Mouse (Mus musculus) limb, embryonic 11.5 days (tissue): ENCODE results near the gene Ccsap. TPM values are rescaled to one million over a fixed set of nuclear protein-coding genes. Genes with fewer than 3 reads are reported as not detected.

Experiments
- ATAC-seq: fragments of 200-750 bp; cut with Nextera tagmentation; 2 replicates; pipeline ENCODE4 v1.8.0; 2017; ENCODE audit warnings: low read depth; ENCODE audit not compliant: insufficient number of reproducible peaks, low FRiP score, low TSS enrichment
- DNase-seq: peaks from one replicate; pipeline ENCODE4 v3.0.0-alpha.2; 2015; ENCODE audit warnings: low spot score
- H3K27ac ChIP-seq: fragments of 300-500 bp; sonication (generic); replicated peaks from 2 replicates; pipeline ENCODE4 v1.5.1; 2014; ENCODE audit warnings: low read depth, mild to moderate bottlenecking, low read length
- H3K27me3 ChIP-seq: fragments of 300-500 bp; sonication (generic); 2 replicates; pipeline ENCODE4 v1.6.1; 2014; ENCODE audit warnings: mild to moderate bottlenecking, low read length, mixed read lengths; ENCODE audit not compliant: control insufficient read depth, insufficient read depth
- H3K36me3 ChIP-seq: fragments of 300-500 bp; sonication (generic); 2 replicates; pipeline ENCODE4 v1.6.1; 2014; ENCODE audit warnings: mild to moderate bottlenecking, low read length, moderate library complexity, mixed read lengths; ENCODE audit not compliant: control insufficient read depth, insufficient read depth
- H3K4me1 ChIP-seq: fragments of 300-500 bp; sonication (generic); 2 replicates; pipeline ENCODE4 v1.6.1; 2014; ENCODE audit warnings: low read length, mixed read lengths; ENCODE audit not compliant: control insufficient read depth, insufficient read depth
- H3K4me2 ChIP-seq: fragments of 300-500 bp; sonication (generic); 2 replicates; pipeline ENCODE4 v1.6.1; 2014; ENCODE audit warnings: low read depth, mild to moderate bottlenecking, moderate library complexity; ENCODE audit not compliant: severe bottlenecking
- H3K4me3 ChIP-seq: fragments of 300-500 bp; sonication (generic); 2 replicates; pipeline ENCODE4 v1.5.1; 2014; ENCODE audit warnings: low read depth, low read length
- H3K9ac ChIP-seq: fragments of 300-500 bp; sonication (generic); 2 replicates; pipeline ENCODE4 v1.6.1; 2014; ENCODE audit warnings: mild to moderate bottlenecking, low read length
- H3K9me3 ChIP-seq: fragments of 300-500 bp; sonication (generic); 2 replicates; pipeline ENCODE4 v1.6.1; 2016; ENCODE audit warnings: low read length; ENCODE audit not compliant: control insufficient read depth
- WGBS: fragments of 180-500 bp; shearing (Covaris S2); extraction: QIAGEN DNeasy Blood & Tissue Kit; methylation state at CpG from one replicate; pipeline ENCODE4 v1.1.7; 2014; 5-methylcytosine and 5-hydroxymethylcytosine counted together
- polyA plus RNA-seq: library from polyadenylated mRNA; unstranded; fragments of >200 nt; fragmentation: Nextera tagmentation; extraction: Ambion mirVana; gene quantifications from 2 replicates; pipeline ENCODE4 v1.2.1, GENCODE M21; 2014

The Ccsap gene
- polyA plus RNA-seq, 1 experiment from 2014 or later = 6.3 TPM

DNA sequence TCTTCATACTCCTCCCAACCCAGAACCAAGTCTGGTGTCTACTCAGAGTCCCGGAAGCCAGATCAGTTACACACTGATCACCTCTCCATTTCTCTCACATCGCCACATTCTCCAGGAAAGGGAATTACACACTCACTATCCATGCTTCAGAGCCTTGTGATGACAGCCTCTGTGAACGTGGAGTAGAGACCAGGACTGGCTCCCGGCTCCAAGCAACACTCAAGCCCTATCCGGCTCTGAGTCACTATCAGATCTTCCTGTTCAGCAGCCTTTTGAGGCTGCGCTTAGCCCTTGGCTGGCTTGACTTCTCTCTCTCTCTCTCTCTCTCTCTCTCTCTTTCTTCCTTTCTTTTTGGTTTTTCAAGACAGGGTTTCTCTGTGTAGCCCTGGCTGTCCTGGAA is 13.4 kb upstream of the Ccsap start:
- 81% methylated on average over 6 of the region's 6 CpGs for WGBS
- H3K9me3 ChIP-seq = no peaks in the 10 kb centered on the region
- no peak overlapping the region for H3K4me3 ChIP-seq
- no peak overlapping the region for H3K4me2 ChIP-seq
- DNase-seq (no peak), ATAC-seq (no peak)
- no peaks in the 10 kb centered on the region for H3K4me1 ChIP-seq
- no peaks in the 10 kb centered on the region for H3K27me3 ChIP-seq
- H3K9ac ChIP-seq = no peak overlapping the region
- no peaks in the 10 kb centered on the region for H3K36me3 ChIP-seq
- no peak overlapping the region for H3K27ac ChIP-seq

DNA sequence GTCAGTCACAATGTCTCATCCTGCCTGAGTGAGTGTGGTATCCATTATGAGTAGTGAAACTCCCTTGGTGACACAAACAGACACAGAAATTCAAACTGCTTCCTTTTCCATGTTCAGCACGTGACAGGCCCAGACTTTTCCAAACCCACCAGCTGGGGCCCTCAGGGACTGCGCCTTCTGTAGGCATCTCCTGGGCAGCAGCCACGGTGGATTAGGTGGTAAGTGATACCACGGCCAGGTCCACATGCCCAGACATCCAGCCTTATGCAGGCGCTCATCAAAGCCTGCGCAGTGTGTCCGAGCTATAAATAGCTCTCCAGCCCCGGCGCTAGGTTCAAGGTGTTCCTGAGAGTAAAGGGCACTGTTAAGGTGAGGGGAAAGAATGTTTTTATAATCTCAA is 12.0 kb upstream of the Ccsap start:
- H3K36me3 ChIP-seq = no peaks in the 10 kb centered on the region
- H3K4me1 ChIP-seq = no peaks in the 10 kb centered on the region
- ATAC-seq (no peak), DNase-seq (no peak)
- H3K27ac ChIP-seq = no peak overlapping the region
- no peak overlapping the region for H3K9ac ChIP-seq
- H3K4me2 ChIP-seq = no peak overlapping the region
- H3K27me3 ChIP-seq = no peaks in the 10 kb centered on the region
- H3K9me3 ChIP-seq = no peaks in the 10 kb centered on the region
- WGBS = 75% methylated on average over 9 of the region's 9 CpGs
- H3K4me3 ChIP-seq = no peak overlapping the region

DNA sequence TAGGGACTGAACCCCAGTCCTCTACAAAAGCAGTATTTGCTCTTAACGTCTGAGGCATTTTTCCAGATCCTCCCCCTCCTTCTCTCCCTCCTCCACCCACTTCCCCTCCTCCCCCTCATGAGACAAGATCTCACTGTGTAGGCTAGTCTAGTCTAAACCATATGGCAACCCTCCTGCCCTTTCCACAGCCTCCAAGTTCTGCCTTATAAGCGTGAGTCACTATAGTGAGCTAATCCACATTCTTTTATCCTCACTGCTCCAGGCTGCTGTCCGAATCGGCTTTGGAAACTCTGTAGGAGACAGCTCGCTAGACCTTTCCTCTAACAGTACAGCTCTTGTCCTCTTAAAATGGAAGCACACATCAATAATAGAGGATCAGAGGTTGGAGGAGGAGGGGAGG is 7.0 kb upstream of the Ccsap start:
- 48% methylated on average over 5 of the region's 5 CpGs for WGBS
- DNase-seq = no peak
- H3K4me2 ChIP-seq = no peak overlapping the region

DNA sequence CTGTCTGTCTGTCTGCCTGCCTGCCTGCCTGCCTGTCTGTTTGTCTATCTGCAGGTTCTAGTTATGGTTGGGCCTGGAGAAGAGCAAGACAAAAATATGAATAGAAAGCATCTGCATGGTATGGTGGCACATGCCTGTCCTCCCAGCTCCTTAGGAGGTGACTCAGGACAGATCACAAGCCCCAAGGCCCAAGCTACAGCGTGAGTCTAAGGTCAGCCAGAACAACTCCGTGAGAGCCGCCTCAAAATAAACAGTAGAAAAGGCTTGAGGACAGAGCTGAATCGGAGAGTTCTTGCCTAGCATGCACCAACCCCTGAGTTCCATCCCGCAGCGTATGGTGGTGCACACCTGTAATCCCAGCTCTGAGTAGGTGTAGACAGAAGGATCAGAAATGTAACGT is 5.8 kb upstream of the Ccsap start:
- Histone ChIP-seq H3K9ac (no peak overlapping the region), H3K36me3 (no peaks in the 10 kb centered on the region), H3K4me1 (no peaks in the 10 kb centered on the region), H3K27me3 (peaks cover 5% of the 10 kb centered on the region; the same call in 1 of the 2 replicates), H3K4me2 (no peak overlapping the region), H3K4me3 (no peak overlapping the region), H3K27ac (no peak overlapping the region), H3K9me3 (no peaks in the 10 kb centered on the region)
- 81% methylated on average over 7 of the region's 7 CpGs for WGBS
- no peak for ATAC-seq
- DNase-seq = no peak

More for the DNA sequence above, 7.0 kb upstream of the Ccsap start:
- no peaks in the 10 kb centered on the region for H3K9me3 ChIP-seq
- no peaks in the 10 kb centered on the region for H3K36me3 ChIP-seq
- ATAC-seq = no peak
- no peak overlapping the region for H3K27ac ChIP-seq
- H3K4me1 ChIP-seq = no peaks in the 10 kb centered on the region
- H3K9ac ChIP-seq = no peak overlapping the region
- H3K4me3 ChIP-seq = no peak overlapping the region
- peaks cover 3% of the 10 kb centered on the region; the same call in 1 of the 2 replicates for H3K27me3 ChIP-seq

DNA sequence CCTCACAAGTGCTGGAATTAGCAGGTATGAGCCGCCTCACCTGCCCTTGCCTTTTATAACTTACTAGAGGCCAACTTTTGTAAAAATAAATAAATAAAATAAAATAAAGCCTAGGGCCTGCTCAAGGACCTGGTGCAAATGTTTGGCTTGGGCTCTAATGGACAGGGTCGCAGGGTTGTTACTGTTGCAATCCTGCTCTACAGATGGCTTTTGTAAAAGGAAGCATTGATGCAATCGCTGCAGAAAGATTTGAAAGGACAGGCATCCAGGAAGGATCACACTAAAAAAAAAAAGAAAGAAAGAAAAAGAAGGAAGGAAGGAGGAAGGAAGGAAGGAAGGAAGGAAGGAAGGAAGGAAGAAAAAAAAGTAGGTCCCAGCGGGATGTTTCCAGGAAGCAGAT is 377 bp upstream of the Ccsap start:
- Histone ChIP-seq H3K27me3 (peaks cover 9% of the 10 kb centered on the region; the same call in 1 of the 2 replicates), H3K27ac (no peak overlapping the region), H3K9me3 (no peaks in the 10 kb centered on the region), H3K4me1 (peaks cover 5% of the 10 kb centered on the region), H3K9ac (no peak overlapping the region), H3K4me2 (no peak overlapping the region), H3K4me3 (no peak overlapping the region; the same call in 1 of the 2 replicates), H3K36me3 (no peaks in the 10 kb centered on the region)
- no peak for ATAC-seq
- 69% methylated on average over 4 of the region's 4 CpGs for whole genome bisulfite sequencing
- DNase-seq = no peak

DNA sequence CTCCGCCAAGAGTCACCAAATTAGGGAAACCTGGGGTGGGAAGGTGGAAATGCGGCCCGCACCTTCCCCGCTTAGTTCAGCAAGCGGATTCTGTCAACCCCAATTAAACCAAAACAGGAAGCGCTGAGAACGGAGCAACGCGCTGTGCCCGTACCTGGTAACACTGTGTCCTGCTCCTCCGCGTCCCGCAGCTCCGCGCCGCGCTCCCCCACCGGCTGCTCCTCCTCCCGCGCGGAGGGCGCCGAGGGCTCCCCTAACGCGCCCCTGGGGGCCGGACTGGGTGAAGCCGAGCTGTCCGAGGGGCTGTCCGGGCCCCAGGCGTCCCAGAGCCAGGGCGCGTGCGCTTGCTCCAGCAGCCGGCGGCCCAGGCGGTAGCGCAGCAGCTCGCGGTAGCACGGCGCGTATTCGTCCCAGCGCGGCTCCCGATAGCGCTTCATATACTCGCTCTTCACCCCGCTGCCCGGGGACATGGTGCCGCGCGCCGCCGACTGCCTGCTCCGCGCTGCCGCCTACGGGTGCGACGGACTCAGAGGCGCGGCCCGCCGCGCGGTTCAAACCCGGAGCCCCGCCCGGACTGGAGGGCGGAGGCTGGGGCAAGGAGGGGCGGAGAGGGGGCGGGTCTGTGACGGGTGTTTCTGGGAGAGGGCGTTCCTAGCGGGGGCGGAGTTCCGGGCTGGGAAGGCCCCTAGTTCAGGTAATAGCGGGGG is 915 bp downstream of the Ccsap start:
- Histone ChIP-seq H3K36me3 (no peaks in the 10 kb centered on the region), H3K4me3 (peak overlapping the region; percentile 97), H3K27ac (no peak overlapping the region; the same call in 1 of the 2 replicates), H3K9me3 (no peaks in the 10 kb centered on the region), H3K4me1 (peaks cover 5% of the 10 kb centered on the region), H3K9ac (peak overlapping the region; percentile 68), H3K4me2 (peak overlapping the region; percentile 92), H3K27me3 (peaks cover 9% of the 10 kb centered on the region; the same call in 1 of the 2 replicates)
- DNase-seq (peak; percentile 96), ATAC-seq (peak; percentile 94)
- WGBS = under 1% methylated on average over 79 of the region's 79 CpGs

DNA sequence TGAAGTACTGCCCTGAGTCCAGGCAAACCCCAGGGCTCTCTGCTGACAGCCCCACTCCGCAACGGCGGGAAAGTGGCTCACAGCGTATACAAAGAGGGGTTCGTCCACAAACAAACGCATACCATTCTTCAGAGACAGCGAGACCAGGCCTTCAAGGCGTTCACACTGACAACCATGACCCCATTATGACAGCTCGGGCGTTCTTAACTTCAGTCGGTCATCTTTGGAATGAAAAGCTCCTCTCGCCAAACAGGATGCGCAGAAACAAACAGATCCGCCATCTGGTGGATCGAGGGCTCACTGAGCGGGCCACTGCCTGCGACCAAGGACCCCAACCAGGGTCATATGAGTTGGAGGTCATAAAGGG is 1.5 kb downstream of the Ccsap start:
- Histone ChIP-seq H3K4me1 (peaks cover 5% of the 10 kb centered on the region), H3K9me3 (no peaks in the 10 kb centered on the region), H3K4me2 (peak overlapping the region; percentile 92), H3K4me3 (peak overlapping the region; percentile 97), H3K27me3 (peaks cover 6% of the 10 kb centered on the region; the same call in 1 of the 2 replicates), H3K36me3 (no peaks in the 10 kb centered on the region), H3K27ac (no peak overlapping the region), H3K9ac (peak overlapping the region; percentile 68)
- DNase-seq (no peak), ATAC-seq (peak; percentile 19)
- WGBS = 0% methylated on average over 17 of the region's 17 CpGs

DNA sequence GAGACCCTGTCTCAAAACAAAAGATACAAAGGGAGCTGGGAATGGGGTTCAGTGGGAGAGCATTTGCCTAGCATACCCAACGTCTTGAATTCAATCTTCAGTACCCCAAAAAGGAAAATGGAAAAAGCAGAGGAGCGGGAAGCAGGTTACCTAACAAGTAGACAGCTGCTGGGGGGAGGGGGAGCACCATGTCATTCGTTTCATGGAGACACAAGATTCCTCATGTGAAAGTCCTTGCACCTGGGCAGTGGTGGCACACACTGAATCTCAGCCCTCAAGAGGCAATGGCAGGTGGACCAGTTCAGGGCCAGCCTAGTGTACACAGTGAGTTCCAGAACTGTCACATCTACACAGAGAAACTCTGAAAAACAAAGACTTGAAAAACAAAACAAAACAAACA is 2.6 kb downstream of the Ccsap start:
- WGBS = 78% methylated on average over 3 of the region's 3 CpGs
- ATAC-seq (no peak), DNase-seq (no peak)
- Histone ChIP-seq H3K9ac (no peak overlapping the region), H3K36me3 (no peaks in the 10 kb centered on the region), H3K27me3 (peaks cover 6% of the 10 kb centered on the region; the same call in 1 of the 2 replicates), H3K4me2 (no peak overlapping the region), H3K4me1 (peaks cover 5% of the 10 kb centered on the region), H3K27ac (no peak overlapping the region), H3K4me3 (no peak overlapping the region), H3K9me3 (no peaks in the 10 kb centered on the region)
